Mouse (Mus musculus) ovary, postnatal 14 days (tissue): ENCODE data around the gene Cd82.

Experiments
- DNase-seq: peaks from one replicate; pipeline ENCODE4 v3.0.0; 2022; ENCODE audit warnings: low spot score

Gene Cd82

DNA sequence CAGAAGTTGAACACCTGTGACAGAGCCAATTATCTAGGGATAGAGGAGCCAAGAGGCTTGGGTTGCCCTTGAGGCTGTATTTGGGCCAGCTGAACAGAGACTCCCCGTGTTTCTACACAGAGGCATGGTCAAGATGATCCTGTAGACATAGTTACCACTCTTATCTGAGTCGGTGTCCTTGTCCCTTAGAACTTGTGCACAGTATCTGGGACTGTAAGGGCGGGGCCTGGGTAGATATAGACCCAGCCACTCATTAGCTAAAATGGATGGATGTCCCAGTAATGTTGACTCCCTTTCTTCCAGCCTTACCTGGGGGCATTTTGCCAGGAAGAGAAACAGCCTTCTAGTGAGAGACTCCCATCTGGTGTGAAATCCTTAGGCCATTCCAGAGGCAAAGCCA lies 3.4 kb upstream of the Cd82 start:
- DNase-seq = no peak

DNA sequence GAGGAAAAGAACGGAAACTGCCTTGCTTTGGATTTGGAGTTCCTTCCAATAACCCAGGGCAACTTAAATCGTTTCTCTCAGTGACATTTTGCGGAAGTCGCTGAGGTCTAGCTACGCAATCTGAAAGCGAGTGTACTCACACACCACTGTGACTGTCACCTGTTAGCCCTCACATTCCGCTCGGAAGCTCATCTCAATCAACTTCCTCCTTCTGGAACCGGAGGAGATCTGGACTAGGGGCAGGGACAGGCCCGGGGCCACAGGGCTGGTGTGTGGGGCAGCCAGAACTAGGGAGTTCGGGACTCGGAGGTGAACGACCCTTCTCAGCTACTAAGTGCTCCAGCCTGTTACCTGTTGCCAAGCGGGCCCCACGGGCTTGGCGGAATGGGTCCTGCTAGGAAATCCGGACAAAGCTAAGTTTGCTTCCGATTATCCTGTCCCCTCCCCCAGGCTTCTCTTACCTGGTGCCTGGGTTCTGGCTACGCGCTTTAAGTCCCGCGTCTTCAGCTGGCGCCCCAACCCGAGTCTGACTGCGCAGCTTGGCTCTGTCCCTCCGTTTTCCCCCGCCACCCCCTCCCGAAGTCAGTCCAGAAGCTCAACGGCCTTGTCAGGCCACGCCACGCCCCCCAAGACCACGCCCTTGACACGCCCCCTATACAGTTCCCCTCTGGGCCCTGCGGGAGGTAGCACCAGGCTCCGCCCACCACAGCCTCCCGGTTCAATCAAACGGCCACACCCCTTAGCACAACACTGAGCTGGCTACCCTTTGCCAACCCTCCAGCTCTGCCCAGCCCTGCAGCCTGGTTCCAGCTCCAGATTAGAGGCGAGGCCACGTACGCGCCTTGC lies 848 bp downstream of the Cd82 start:
- peak; percentile 98 for DNase-seq

DNA sequence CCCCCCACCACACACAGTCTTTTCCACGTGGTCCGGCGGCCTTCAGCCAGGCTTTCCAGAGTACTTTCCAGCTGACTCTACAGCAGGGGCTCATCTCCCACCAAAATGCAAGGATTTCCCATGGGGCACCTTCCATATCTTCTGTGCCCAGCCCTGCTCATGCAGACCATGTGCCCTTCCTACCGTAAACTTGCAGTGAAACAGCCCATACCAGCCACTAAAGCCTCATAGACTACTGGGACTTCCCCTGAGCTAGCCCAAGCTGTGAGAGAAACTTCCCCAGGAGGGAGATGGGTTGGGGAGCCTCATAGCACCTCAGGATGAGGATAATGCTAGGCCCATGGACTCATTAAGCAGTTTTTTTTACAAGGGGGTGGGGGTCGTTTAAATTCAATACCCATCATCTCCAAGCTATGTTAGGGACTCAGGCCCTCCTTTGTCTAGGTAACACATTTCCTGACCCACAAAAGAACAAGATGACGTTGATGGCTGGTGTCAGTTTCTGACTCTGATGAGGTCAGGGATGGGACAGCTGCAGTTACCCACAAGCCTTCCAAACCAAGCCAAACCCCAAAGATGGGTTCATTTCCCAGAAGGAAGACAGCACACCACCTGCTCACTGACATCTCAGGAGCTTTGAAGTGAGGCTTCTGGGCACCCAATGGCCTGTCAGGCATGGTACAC lies 2.0 kb downstream of the Cd82 start:
- DNase-seq = no peak

DNA sequence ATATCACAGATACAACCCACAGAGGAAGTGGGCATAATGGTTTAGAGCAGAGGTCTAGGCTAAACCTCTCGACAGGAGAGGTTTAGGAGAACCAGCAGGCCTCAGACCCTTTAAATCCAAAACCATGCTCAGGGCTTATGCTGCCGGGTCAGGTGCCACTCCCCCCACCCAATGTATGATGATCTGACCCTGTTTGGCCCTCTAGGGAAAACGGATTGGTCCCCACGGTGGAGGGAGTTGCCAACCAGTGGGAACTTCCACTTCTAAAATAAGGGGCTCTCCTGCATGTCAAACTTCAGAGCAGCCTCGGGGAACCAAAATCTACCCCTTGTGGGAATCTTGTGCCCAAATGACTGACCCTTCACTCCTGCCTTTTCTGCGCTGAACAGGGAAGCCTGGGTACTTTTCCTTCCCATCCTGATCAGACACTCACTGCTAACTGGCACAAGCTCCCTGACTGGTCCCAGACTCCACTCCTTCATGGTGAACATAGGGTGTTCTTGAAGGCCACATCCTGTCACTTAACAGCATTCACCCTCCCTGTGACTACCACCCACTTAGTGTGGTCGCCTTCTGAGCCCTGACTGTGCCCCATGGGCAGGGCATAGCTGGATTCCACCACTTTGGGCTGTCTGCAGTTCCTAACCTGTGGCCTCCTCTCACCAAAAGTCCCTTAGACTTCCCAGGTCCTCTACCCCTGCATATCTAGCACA lies 3.6 kb downstream of the Cd82 start:
- DNase-seq = no peak

DNA sequence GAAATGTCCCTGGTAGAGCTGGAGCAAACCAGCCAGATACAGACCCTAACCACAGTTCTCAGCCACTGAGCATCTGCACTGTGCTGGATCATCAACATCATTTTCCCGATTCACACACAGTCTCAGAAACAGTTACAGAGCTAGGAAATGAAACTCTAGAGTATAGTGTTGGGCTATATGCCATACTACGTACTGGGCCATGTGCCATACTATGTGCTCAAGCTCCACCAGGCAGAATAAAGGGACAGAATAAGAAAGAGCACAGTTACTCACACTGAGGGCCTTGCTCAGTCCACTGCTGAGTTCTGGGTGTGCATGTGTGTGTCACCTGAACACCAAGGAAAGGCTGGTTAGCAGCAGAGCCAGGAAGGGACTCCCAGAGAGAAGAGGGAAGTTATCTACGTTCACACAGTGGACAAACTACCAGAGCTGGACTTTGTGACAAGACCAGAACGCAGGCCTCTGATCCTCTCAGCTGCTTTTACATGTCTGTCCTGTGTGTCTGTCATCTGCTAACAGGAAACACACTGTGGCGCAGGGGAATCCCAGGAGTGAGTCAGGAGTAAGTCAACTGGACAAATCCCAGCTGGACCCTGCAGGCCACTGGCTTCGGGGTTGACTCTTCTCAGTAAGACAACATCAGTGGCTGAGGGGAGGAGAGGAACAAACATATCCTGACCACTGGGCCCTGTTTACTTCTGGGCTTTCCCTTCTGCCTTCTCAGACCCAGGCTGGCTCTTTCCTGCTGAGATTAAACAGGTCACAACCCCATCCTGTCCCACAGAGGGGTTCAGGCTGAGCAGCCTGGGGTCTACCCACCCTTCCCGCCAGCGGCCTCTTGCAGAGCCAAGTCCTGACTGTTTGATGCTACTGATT lies 4.4 kb downstream of the Cd82 start:
- DNase-seq = no peak

DNA sequence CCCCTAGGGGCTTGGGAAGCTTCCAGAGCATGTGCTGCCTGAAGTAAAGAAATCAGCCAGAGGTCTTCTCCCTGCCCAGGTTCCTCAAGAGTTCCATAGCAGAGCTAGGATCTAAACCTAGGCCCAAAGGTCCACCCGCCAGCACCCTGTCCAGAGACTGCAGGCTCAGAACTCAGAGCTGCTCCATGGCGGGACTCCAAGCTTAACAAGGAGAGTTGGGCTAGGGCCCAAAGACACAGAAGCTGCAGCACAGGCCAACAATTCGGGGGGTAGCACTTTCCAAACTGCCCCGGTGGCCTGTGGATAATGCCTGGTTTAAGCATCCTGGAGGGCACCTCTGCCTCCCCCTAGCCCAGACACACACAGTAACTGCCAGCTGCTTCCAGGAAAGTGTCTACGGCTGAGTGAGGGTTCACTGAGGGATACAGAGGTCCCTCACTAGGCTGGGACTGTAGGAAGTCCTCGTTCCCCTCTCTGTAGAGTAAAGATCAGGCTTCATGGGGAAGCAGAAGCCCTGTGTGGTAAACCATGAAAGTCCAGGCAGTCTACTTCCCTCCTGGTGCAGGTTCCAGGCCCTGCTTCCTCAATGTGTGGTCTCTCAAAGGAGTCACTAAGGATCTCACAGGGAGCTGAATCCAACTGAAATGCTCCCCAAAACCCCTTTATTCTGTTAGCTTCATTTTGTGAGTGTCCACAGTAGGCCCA lies 5.4 kb downstream of the Cd82 start:
- no peak for DNase-seq

DNA sequence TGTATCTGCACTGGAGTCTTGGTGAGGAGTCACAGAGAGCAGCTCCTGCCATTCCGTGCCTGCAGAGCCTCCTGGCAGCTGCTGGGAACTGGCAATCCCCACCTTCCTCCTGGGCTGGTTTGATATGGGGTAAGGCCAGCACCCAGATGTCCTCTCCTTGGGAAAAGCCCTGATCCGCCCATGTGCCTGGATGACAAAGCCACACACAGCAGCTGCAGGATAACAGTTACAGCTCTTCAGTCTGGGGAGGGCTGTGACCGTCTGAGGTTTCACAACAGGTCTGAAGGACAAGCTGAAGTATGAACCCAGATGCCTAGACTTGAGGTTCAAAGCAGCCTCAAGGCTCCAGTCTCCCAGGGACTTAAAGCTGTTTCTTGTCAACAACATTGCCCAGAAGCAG lies 6.8 kb downstream of the Cd82 start:
- DNase-seq = no peak

DNA sequence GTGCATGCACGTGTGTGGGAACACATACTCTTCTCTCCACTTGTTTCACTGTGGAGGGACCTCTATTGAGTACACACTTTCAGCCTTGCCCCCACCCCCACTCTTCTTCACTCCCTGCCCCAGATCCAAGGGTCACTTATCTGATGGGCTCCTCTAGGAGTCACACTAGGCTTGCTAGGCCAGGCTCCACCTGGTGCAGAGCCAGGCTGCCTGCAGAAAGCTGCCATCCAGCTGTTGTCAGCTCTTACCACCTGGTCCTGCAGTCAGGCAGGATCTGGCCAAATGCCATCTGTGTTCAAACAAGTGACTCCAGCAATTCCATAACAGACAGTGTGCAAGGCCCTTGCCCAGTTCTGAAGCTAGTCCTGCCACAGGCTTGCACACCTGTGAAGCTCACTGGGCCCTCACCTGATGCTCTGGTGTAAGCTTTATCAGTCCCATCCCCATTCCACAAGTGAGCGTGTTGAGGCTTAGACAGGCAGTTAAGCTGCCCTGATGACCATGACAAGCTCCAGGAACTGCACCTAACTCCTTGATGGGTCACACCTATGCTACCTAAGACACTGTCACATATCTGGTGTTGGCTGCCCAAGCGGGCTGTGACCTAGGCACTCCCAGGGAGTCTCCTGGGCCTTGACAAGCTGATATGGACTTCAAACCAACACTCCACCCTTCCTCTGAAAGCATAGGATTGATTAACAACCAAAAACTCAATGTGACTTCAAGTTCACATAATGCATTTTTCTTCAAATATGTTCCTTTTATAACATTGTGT lies 7.9 kb downstream of the Cd82 start:
- no peak for DNase-seq

DNA sequence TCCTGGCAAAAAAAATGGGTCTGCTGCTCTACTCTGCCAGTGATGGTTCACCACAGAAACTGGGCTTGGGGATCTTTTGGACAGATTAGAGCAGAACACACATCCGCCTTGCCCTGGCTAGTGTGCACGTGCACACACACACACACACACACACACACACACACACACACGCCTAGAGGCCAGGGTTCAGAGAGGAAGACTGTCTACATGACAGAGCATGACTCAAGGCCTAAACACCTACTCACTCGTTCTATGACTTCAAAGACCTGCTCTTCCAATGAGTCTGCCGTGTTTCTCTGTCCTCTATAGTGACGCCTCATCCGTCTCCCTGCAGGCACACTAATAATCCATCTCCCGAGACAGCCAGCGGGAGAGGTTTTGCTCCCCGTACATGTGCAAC lies 8.6 kb downstream of the Cd82 start:
- no peak for DNase-seq

DNA sequence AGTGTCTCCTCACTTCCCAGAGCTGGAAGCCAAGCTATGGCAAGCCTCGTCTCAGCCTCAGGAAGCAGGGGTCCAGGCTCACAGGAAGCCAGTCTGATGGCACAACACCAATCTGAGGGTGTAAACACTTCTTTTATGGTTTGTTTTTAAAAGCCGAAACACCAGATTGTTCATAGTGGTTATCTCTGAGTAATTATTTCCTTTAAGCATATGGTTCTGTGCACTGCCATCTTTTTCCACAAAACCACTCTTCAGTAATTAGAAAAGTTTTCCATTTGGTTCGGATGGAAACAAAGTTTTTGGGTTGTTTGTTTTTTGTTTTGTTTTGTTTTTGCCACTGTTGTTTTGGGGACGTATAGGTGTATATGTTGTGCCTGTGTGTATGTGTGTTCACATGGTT lies 9.9 kb downstream of the Cd82 start:
- no peak for DNase-seq

DNA sequence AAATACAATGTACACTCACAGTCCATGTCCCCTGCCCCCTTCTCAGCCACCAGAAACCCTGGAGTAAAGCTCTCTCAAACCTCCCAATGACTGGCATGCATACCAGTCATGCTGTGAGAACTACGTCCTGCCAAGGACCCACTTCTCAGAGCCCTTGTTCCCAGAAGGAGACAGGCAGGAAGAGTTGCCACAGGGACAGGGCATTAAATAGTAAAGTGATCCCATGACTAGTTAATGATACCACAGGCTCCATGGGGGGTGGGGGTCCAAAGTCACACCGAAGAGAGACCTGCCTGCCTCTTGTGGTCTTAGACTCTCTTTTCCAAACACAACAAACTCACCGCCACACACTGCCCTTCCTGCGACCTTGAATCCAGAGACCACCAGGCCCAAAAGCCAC lies 10.4 kb downstream of the Cd82 start:
- no peak for DNase-seq

DNA sequence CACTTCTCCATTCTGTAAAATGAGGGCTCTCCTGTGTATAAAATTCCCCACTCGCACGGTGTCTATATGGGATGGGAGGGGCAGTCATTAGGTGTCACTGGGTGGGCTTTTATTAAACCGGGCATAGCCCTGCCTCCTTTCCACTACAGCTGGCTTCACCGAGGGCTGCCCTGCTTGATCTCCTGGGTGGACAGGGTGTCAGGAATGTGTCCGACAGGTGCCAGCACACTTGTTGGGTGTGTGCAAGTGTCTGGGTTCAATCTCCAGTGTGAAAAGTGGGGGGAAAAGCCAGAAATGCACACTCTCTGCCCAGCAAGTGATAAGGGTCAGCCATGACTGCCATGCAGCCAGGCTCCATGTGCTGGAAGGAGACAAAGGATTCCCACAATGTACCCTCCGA lies 10.9 kb downstream of the Cd82 start:
- no peak for DNase-seq

DNA sequence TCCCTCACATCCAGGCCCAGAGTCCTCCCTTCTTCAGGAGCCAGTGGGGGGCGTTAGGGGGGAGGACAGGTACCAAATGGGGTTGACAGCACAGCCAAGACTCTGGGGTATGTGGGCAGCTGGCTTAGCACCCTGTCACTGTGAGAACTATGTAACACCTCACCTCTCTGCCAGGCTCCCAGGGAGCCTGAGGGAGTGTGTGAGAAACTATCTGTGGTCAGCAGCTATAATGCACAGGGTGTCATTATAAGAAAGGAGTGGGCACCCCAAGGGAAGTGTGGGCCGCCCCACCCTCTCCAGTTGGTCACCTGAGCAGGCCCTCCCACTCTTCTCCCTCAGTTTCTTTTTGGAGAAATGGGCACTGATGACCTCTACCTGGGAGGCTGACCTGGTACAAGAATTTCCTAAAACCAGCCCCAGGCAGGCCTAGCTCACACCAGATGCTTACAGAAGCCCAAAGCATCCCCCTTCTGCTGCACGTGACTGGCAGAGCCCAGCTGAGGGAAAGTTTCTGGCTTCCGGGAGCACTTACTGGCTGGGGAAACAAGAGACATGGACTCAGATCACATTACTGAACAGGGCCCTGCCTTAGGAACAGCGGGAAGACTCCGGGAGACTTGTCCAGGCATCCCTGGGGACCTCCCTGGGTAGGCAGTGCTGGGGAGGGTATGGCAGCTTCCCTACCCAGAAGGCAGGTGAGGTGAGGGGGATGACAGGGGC lies 11.6 kb downstream of the Cd82 start:
- DNase-seq = no peak

DNA sequence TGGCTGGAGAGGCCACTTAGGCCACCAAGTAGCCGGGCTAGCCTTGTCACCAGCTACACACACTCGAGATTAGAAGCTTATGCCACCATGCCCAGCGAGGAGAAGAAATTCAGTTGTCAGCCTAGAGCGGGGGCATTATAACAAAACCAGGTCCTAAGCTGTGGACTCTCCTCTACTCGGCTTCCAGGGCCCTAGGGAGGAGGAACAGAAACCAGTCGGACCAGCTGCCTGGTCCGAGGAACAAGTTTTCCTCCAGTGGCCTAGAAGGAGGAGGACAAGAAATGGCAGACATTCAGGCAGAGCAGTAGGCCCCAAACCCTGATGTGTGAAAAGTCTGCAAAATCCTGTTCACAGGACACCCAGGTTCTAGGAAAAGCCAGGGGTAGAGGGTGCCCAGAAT lies 12.2 kb downstream of the Cd82 start:
- no peak for DNase-seq

DNA sequence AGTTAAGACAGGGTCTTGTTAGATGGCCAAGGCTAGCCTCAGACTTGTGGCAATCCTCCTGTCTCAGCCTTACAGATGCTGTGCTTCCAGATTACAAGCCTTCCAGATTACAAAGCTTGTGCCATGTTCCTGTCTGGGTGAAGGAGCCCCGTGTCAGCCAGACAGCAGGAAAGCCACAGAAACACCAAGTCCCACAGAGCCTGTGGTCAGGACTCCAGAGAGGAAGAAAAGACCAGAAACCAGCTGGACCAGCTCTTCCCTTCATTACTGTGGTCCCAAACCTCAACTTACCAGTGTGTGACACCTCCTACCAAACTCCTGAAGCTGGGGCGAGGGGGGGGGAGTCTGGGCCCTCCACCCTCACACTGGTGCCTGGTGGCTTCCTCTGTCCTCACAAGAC lies 13.3 kb downstream of the Cd82 start:
- DNase-seq = no peak

DNA sequence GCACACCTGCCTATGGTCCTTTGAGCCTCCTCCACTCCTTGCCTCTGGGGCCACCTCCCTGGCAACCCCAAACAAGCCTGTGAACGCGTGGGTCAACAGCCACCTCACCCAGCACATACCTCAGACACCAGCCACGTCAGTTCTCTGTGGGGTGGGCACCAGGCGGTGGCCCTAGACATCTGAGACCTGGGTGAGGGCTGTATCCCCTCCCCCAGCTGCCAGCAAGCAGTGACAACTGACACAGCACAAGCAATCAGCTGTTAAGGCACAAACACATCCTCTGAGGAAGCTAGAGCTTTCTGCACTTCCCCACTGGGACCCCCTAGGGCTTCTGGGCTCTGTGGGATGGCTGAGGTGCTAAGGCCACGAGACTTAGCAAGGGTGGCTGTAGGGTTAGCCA lies 14.2 kb downstream of the Cd82 start:
- no peak for DNase-seq

DNA sequence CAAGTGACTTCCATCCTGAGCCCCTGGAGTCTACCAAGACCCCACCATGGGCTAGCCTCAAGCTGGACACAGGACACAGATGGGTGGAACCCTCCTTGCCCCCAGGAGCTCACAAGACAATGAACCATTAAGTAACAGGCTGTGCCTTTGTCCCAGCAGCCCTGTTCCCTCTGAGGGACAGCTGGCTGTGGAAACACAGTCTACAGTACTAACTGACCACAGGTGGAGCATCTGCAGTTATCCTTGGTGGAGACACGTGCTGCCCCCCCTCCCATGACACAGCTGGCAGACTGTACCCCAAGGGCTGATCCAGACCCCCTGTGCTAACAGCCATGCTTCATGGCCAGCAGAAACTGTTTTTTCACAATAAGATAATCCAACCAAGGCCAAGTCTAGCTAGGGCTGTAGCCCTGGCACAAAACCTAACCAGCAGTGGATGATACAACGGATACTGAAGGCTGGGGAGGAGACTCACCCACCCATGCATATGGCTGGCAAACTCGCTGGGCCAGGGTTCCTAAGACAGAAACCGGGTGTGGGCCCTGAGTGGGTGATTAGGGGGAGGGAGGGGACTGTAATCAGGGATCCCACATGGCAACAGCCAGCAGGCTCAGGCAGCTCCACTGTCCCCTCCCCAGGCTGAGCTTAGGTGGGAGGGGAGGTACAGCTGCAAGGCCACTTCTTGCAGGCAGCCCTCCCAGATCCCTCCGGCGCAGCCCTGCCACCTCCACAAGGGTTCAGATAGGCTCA lies 15.3 kb downstream of the Cd82 start:
- DNase-seq = no peak

DNA sequence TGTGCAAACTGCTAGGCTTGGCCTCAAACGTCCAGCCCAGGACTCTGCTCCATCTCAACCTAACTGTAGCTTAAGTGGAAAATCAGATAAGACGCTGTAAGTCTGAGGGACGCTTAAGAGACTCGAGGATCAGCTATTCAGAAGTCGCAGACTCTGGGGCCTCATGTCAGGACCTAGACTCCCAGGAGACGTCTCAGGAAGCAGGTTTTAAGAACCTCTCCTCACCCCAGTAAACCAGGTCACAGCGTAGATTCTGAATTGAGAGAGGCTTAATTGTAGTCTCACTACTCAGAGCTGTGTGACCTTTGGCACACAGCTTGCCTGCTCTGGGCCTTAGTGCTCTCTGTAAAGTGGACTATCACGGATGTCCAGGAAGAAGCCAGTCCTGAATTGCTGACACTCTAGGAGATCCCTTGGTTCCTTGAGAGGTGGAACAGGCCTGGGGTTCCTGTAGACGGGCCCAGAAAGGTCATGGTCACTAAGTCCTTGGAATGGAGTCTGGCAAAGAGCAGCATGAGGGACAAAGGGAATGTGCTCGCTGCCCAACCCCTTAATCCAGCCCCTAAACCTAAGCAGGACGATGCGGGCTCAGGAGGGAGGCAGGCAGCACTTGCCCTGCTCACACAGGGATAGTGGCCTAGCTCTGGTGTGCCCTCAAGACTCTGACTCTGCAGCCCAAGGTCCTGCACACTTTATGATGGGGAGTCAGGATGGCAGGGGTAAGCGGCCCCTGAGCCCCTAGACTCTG lies 16.2 kb downstream of the Cd82 start:
- no peak for DNase-seq

DNA sequence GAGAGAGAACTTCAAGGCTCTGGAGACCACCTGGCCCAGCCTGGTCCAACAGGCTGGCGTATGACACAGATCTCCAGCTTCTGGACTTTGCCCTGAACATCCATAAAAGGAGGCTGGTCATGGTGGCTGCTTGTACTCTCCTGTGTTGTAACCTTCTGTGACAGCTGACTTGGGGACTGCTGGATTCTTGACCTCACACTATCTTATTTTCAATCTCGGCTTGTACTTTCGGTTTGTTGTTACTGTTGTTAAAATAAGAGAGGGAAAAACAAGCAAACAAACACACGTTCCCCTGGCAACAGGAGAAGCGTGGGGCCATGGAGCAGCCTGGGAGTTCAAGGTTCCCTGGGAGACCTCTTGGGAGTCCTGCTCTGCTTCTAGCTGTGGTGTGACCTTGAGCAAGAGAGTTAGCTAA lies 17.7 kb downstream of the Cd82 start:
- no peak for DNase-seq
